Mouse (Mus musculus) forebrain, embryonic 14.5 days (tissue): ENCODE measurements around the gene Tor1a. TPM values are rescaled to one million over a fixed set of nuclear protein-coding genes. Genes with fewer than 3 reads are reported as not detected.
"Not testable (repeated sequence)": the region's sequence is repeated elsewhere in the genome, so short reads cannot be mapped to it uniquely, and the experiment has no call there.

Source experiments
- ATAC-seq: fragments of 200-750 bp; cut with Nextera tagmentation; 2 replicates; pipeline ENCODE4 v1.8.0; 2017; ENCODE audit warnings: mild to moderate bottlenecking, moderate library complexity
- DNase-seq: peaks from one replicate; pipeline ENCODE4 v3.0.0-alpha.2; 2015; ENCODE audit warnings: low spot score
- H3K27ac ChIP-seq: fragments of 300-500 bp; sonication (generic); 2 replicates; pipeline ENCODE4 v1.5.1; 2014; ENCODE audit warnings: low read depth, mild to moderate bottlenecking, control low read depth, low read length, moderate library complexity
- H3K27me3 ChIP-seq: fragments of 300-500 bp; sonication (generic); replicated peaks from 2 replicates; pipeline ENCODE4 v1.6.1; 2014; ENCODE audit warnings: low read length, control low read depth, mixed read lengths; ENCODE audit not compliant: control insufficient read depth, insufficient read depth
- H3K36me3 ChIP-seq: fragments of 300-500 bp; sonication (generic); 2 replicates; pipeline ENCODE4 v1.6.1; 2014; ENCODE audit warnings: low read length, control low read depth; ENCODE audit not compliant: control insufficient read depth, insufficient read depth
- H3K4me1 ChIP-seq: fragments of 300-500 bp; sonication (generic); 2 replicates; pipeline ENCODE4 v1.6.1; 2014; ENCODE audit warnings: antibody characterized with exemption, low read length, control low read depth; ENCODE audit not compliant: control insufficient read depth, insufficient read depth
- H3K4me2 ChIP-seq: fragments of 300-500 bp; sonication (generic); 2 replicates; pipeline ENCODE4 v1.6.1; 2014; ENCODE audit warnings: mild to moderate bottlenecking, control low read depth, low read length
- H3K4me3 ChIP-seq: fragments of 300-500 bp; sonication (generic); 2 replicates; pipeline ENCODE4 v1.5.1; 2014; ENCODE audit warnings: low read depth, low read length, control low read depth
- H3K9ac ChIP-seq: fragments of 300-500 bp; sonication (generic); 2 replicates; pipeline ENCODE4 v1.6.1; 2014; ENCODE audit warnings: mild to moderate bottlenecking, low read length, control low read depth, moderate library complexity
- H3K9me3 ChIP-seq: fragments of 300-500 bp; sonication (generic); replicated peaks from 2 replicates; pipeline ENCODE4 v1.6.1; 2016; ENCODE audit warnings: low read length, control low read depth, mixed read lengths; ENCODE audit not compliant: control insufficient read depth
- WGBS: fragments of 180-500 bp; shearing (Covaris S2); extraction: QIAGEN DNeasy Blood & Tissue Kit; methylation state at CpG from one replicate; pipeline ENCODE4 v1.1.7; 2014; 5-methylcytosine and 5-hydroxymethylcytosine counted together
- polyA plus RNA-seq: library from polyadenylated mRNA; unstranded; fragments of >200 nt; fragmentation: Nextera tagmentation; extraction: Ambion mirVana; gene quantifications from 2 replicates; pipeline ENCODE4 v1.2.1, GENCODE M21; 2014

The Tor1a gene
- polyA plus RNA-seq, 1 experiment from 2014 or later = 91.6 TPM

DNA sequence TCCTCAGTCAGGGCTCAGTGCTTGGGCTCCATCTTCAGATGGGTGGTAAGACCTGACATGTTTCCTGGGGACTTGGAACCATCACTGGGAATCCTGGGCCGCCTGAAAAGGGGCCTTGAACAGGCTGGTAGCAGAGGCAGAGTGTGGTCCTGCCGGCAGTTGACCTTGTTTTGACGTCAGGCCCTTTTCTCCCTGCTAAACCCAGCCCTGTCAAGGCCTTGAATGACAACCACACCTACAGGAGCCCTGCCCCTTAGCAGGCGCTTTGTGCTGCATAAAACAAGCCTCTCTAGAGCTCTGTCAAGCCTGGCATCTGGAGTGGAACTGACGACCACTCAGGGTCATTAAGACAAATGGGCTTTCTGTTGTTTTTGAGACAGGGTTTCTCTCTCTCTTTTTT, 7.9 kb downstream of the Tor1a start:
- H3K9me3 ChIP-seq = no peaks in the 10 kb centered on the region
- ATAC-seq = no peak
- 48% methylated on average over 5 of the region's 5 CpGs for WGBS

DNA sequence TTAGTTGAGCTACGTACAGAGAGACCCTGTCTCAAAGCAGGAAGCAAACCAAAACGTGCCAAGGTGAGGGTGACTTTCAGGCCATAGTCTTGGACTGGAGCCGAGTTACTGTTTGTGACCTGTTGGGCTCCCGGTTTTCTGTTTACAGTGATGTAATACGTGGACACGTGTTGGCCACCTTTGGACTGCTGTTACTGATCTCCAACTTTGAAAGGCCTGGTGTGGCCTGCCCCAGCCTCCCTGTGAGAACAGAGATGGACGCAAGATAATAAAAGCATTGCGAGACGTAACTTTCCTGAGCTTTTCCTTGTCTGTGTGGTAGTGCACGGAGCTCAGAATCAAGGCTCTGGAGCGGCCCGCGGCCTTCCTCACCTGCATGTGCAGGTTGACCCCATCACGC, 9.0 kb downstream of the Tor1a start:
- Histone ChIP-seq H3K36me3 (peaks cover 91% of the 10 kb centered on the region), H3K27ac (no peak overlapping the region), H3K4me2 (no peak overlapping the region), H3K9me3 (no peaks in the 10 kb centered on the region), H3K4me3 (no peak overlapping the region), H3K4me1 (peaks cover 11% of the 10 kb centered on the region), H3K27me3 (no peaks in the 10 kb centered on the region), H3K9ac (no peak overlapping the region)
- 96% methylated on average over 14 of the region's 14 CpGs for WGBS
- no peak for DNase-seq
- no peak for ATAC-seq

More for the DNA sequence above, 7.9 kb downstream of the Tor1a start:
- Histone ChIP-seq H3K27me3 (no peaks in the 10 kb centered on the region), H3K27ac (no peak overlapping the region), H3K36me3 (peaks cover 99% of the 10 kb centered on the region), H3K9ac (no peak overlapping the region), H3K4me2 (no peak overlapping the region), H3K4me3 (no peak overlapping the region), H3K4me1 (0 out of 2 replicates have a peak, but pooled peaks cover 2% of the 10 kb centered on the region)
- DNase-seq = no peak

DNA sequence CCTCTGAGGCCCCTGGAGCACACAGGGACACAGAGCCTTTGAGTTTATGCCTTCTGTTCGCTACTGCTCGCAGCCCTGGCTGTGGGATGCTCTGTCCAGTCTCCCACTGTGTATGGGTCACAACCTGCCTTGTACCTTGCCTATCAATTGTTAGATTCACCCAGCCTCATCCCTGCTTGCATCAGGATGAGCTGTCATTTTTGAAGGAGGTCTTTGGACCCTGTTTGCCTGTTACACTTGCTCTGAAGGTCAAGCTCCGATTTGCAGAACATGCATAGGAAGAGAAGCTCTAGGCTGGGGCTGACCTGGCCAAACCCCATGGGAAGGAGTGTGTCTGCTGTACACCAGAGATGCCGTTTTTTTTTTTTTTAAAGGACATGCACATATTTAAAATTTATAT, 10.2 kb downstream of the Tor1a start:
- no peak overlapping the region for H3K9ac ChIP-seq
- H3K9me3 ChIP-seq = no peaks in the 10 kb centered on the region
- ATAC-seq = no peak
- no peaks in the 10 kb centered on the region for H3K27me3 ChIP-seq
- H3K4me3 ChIP-seq = no peak overlapping the region
- WGBS = 90% methylated on average over 4 of the region's 4 CpGs
- peaks cover 78% of the 10 kb centered on the region for H3K36me3 ChIP-seq
- H3K4me2 ChIP-seq = no peak overlapping the region
- no peak overlapping the region for H3K27ac ChIP-seq
- DNase-seq = no peak
- peaks cover 15% of the 10 kb centered on the region for H3K4me1 ChIP-seq

DNA sequence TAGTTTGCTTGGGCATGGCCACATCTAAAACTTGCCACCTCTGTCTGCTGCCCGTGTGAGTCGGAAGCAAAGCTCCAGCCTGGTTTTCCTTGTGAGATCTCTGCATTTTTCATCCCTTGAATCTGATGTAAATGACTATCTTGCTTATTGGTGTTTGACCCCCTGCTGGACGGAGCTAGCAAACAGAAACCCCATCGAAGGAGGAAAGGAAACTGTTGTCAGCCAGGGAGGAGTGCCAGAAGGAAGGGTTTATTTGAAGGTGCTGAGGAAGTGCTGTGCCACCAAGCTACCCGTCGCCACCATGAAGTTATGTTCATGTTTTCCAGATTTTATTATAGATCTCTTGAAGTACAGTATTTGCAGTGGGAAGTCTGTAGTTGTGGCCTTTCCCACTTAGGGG, 12.9 kb downstream of the Tor1a start:
- WGBS = 82% methylated on average over 6 of the region's 6 CpGs
- H3K27ac ChIP-seq = no peak overlapping the region
- H3K9ac ChIP-seq = peak overlapping the region; percentile 87; the same call in 1 of the 2 replicates
- H3K4me3 ChIP-seq = no peak overlapping the region
- H3K27me3 ChIP-seq = no peaks in the 10 kb centered on the region
- H3K4me2 ChIP-seq = peak overlapping the region; percentile 80
- ATAC-seq (no peak), DNase-seq (no peak)
- H3K9me3 ChIP-seq = no peaks in the 10 kb centered on the region
- H3K36me3 ChIP-seq = peaks cover 52% of the 10 kb centered on the region
- H3K4me1 ChIP-seq = peaks cover 18% of the 10 kb centered on the region

DNA sequence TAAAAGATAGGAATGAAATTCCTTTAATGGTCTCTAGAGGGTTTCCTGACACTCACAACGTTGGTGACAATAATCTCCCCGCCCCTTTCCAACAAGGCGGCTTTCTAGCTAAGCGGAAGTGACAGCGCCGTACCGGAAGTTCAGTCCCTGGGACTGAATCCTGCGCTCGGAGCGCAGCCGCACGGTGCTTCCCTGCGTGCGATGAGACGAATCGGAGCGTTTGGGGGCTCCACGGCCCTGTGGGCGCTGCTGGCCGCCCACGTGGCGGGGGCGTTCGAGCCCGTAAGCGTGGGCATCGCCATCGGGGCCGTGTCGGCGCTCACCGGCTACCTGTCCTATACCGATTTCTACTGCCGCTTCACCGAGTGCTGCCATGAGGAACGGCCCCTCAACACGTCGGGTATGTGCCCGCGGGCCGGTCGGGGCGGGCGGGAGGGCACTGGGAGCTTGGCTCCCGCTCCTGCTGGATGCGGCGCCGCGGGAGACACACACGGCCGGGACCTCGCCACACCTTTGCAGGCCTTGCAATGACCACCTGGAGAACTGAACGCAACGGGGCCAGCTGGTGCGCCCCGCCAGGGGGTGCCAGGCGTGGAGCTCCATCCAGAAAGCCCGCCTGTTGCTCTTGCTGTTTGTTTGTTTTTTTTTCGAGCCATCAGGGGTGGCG, 14.8 kb downstream of the Tor1a start, which contains the start of gene Tor1b:
TSS of gene Tor1b (plus strand) at position 136 of the 667 bp plus-strand sequence.
- Histone ChIP-seq H3K9me3 (no peaks in the 10 kb centered on the region), H3K27ac (peak within 1 kb of the TSS; percentile 86), H3K4me3 (peak within 1 kb of the TSS; percentile 84), H3K9ac (peak within 1 kb of the TSS; percentile 87), H3K4me1 (peaks cover 18% of the 10 kb centered on the region), H3K4me2 (peak within 1 kb of the TSS; percentile 80), H3K36me3 (peaks cover 34% of the 10 kb centered on the region), H3K27me3 (no peaks in the 10 kb centered on the region)
- WGBS = under 1% methylated on average over 60 of the region's 60 CpGs
- ATAC-seq (peak; percentile 95), DNase-seq (peak; percentile 98)

DNA sequence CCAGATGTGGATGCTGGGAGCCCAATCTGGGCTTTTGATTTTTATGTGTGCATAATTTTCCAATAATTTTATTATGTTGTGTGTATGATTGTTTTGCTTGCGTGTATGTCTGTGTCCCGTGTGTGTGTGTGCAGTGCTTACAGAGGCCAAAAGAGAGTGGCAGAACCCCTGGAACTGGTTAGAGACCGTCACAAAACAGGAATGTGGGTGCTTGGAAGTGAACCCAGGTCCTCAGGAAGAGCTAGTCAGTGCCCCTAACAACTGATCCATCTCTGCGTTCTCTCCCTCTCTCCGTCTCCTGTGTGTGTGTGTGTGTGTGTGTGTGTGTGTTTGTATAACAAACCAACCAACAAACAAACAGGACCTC, 15.3 kb downstream of the Tor1a start:
- WGBS = 33% methylated on average over 5 of the region's 5 CpGs
- DNase-seq (no peak), ATAC-seq (no peak)
- Histone ChIP-seq H3K27ac (peak overlapping the region; percentile 86), H3K36me3 (peaks cover 28% of the 10 kb centered on the region), H3K9ac (peak overlapping the region; percentile 25; the same call in 1 of the 2 replicates), H3K4me1 (peaks cover 18% of the 10 kb centered on the region), H3K27me3 (no peaks in the 10 kb centered on the region), H3K4me2 (peak overlapping the region; percentile 80), H3K9me3 (no peaks in the 10 kb centered on the region), H3K4me3 (peak overlapping the region; percentile 84)

DNA sequence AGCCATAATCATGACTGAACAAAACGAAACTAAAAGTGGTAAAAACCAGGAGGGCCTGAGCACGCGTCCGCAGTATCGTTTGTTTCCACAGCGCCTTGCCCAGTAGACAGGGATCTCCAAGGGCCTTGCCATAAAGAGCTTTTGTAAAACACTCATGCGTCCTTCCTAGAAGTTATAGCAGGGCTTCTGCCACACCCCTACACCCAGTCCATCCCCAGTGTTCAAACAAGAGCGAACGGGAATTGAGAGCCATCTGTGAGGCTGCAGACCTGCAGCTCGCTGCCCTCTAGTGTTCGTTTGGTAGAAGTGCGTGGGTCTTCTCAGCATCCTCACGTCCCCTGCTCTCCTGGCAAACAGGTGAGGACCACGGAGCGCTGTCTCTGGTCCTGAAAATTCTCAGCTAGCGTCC, 25.1 kb downstream of the Tor1a start:
- Histone ChIP-seq H3K27ac (no peak overlapping the region), H3K9me3 (no peaks in the 10 kb centered on the region), H3K36me3 (no peaks in the 10 kb centered on the region), H3K27me3 (no peaks in the 10 kb centered on the region), H3K4me3 (no peak overlapping the region), H3K4me1 (no peaks in the 10 kb centered on the region), H3K4me2 (peak overlapping the region; percentile 26; the same call in 1 of the 2 replicates), H3K9ac (no peak overlapping the region)
- peak; percentile 88 for DNase-seq
- ATAC-seq = peak; percentile 71; the same call in 1 of the 2 replicates
- WGBS = 28% methylated on average over 16 of the region's 16 CpGs

DNA sequence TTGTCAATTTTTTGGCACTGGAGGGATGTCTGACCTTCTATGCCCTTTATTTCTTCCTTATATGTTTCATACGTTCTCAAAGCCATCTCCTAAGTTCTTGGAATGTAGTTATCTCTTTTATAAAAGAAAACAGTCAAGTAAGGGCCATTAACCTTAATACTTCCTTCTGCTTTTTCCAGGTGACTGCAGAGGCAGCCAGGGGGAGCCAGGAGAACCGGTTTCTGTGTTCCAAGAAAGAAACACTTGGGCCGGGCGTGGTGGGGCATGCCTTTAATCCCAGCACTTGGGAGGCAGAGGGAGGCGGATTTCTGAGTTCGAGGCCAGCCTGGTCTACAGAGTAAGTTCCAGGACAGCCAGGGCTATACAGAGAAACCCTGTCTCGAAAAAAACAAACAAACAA, 25.6 kb downstream of the Tor1a start:
- not testable (repeated sequence) for H3K4me1 ChIP-seq, ATAC-seq, H3K4me2 ChIP-seq, H3K4me3 ChIP-seq, H3K36me3 ChIP-seq, H3K27me3 ChIP-seq, H3K9me3 ChIP-seq, DNase-seq, H3K27ac ChIP-seq, H3K9ac ChIP-seq
- 54% methylated on average over 7 of the region's 7 CpGs for WGBS

DNA sequence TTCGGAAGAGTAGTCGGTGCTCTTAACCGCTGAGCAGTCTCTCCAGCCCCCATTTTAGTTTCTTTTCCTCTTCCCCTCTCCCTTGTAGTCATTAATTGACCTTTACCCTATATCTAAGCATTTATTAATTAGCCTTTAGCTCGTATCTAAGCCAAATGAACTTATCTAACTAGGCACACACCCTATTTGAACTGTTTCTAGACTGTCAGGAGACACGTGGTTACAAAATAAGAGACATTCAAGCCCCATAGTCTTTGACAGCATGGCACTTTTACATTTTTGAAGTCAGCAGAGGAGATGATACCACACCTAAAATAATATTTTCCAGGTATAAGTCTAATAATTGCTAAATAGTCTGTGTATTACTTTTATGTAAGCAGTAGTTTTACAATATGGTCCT, 26.1 kb downstream of the Tor1a start:
- H3K4me2 ChIP-seq = no peak overlapping the region
- no peaks in the 10 kb centered on the region for H3K36me3 ChIP-seq
- no peak overlapping the region for H3K4me3 ChIP-seq
- no peak overlapping the region for H3K27ac ChIP-seq
- H3K9me3 ChIP-seq = no peaks in the 10 kb centered on the region
- DNase-seq (no peak), ATAC-seq (no peak)
- H3K9ac ChIP-seq = no peak overlapping the region
- no peaks in the 10 kb centered on the region for H3K4me1 ChIP-seq
- 92% methylated on average over 5 of the region's 5 CpGs for WGBS
- no peaks in the 10 kb centered on the region for H3K27me3 ChIP-seq
